Mouse (Mus musculus): ENCODE measurements around the gene Npc1l1.

DNA sequence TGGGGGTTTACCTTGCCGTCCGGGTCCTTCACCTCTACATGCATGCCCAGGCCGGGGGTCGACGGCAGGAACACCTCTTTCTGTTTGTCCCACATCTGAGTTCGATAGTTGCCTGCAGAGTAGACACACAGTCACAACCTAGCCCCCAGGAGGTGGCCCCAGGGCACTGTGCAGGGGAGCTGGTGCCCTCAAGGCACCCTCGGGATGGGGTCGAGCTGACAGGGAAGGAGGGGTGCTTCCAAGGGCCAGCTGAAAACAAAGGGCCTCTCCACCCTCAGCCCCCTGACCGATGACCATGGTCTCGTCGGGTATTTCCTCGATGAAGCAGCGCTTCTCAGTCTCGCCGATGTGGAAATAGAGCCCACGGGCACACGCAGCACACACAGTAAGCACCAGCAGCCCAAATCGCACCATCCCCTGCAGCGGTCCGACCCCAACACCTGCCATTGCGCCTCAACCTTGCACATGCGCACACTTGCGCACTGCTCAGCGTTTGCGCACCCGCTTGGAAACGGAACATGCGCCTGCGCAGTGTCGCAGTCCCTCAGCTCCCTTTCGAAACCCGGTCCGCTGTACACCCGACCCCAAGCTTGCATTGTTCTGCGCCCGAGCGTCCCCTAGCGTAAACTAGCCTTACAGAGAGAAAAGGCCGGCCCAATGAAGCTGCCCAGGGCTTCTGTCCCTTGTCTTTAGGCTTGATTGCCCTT, 44.6 kb upstream of the Npc1l1 start, which contains the start of gene Tmed4:
- TF ChIP-seq CTCF (IDR thresholded peaks at IDR 0.05; ENCODE audit: low read depth), result peak; percentile 94
- TF ChIP-seq EP300 (IDR thresholded peaks at IDR 0.05; ENCODE audit: low read depth), result no peak
